Mouse (Mus musculus) ZHBTc4 (cell line): Measurements from ENCODE around the gene Cdc73.
"Not testable (repeated sequence)": the region's sequence is repeated elsewhere in the genome, so short reads cannot be mapped to it uniquely, and the experiment has no call there.

Experiments
- DNase-seq: peaks from one replicate; pipeline ENCODE4 v3.0.0-alpha.2; 2011; ENCODE audit warnings: low read depth, low spot score

The Cdc73 gene

GRCm38 (mm10) chr1:143702741-143703262, at the start of gene Cdc73:
Cdc73 (minus strand) TSS chr1:143702893.
- peak; percentile 89 for DNase-seq

- DNase-seq = peak; percentile 61
These were observed 43.2 kb upstream of the Cdc73 start for GRCm38 (mm10) chr1:143745871-143746270.

- no peak for DNase-seq
These were observed 39.5 kb upstream of the Cdc73 start for GRCm38 (mm10) chr1:143742186-143742585.

- DNase-seq = no peak
These were observed 38.6 kb upstream of the Cdc73 start for GRCm38 (mm10) chr1:143741331-143741730.

- no peak for DNase-seq
These were observed 37.9 kb upstream of the Cdc73 start for GRCm38 (mm10) chr1:143740581-143740980.

GRCm38 (mm10) chr1:143739361-143740350, 37.0 kb upstream of the Cdc73 start:
- DNase-seq = peak; percentile 89

- DNase-seq = no peak
These were observed 36.1 kb upstream of the Cdc73 start for GRCm38 (mm10) chr1:143738811-143739210.

- peak; percentile 77 for DNase-seq
These were observed 31.3 kb upstream of the Cdc73 start for GRCm38 (mm10) chr1:143733914-143734410.

GRCm38 (mm10) chr1:143731691-143732090, 29.0 kb upstream of the Cdc73 start:
- peak; percentile 92 for DNase-seq

GRCm38 (mm10) chr1:143730899-143731298, 28.2 kb upstream of the Cdc73 start:
- peak; percentile 90 for DNase-seq

- no peak for DNase-seq
These were observed 25.2 kb upstream of the Cdc73 start for GRCm38 (mm10) chr1:143727701-143728445.

- no peak for DNase-seq
These were observed 21.9 kb upstream of the Cdc73 start for GRCm38 (mm10) chr1:143724456-143725064.

- not testable (repeated sequence) for DNase-seq
These were observed 13.3 kb upstream of the Cdc73 start, which contains the start of gene Glrx2 for GRCm38 (mm10) chr1:143716038-143716437. Glrx2 (plus strand) TSS chr1:143716338.

- DNase-seq = no peak
These were observed 7.9 kb upstream of the Cdc73 start for GRCm38 (mm10) chr1:143710627-143710976.

GRCm38 (mm10) chr1:143709966-143710626, 7.4 kb upstream of the Cdc73 start:
- DNase-seq = no peak

GRCm38 (mm10) chr1:143708361-143708760, 5.7 kb upstream of the Cdc73 start:
- DNase-seq = no peak

GRCm38 (mm10) chr1:143707006-143707405, 4.3 kb upstream of the Cdc73 start:
- DNase-seq = no peak

GRCm38 (mm10) chr1:143702141-143702740, 452 bp downstream of the Cdc73 start:
- DNase-seq = peak; percentile 59

- no peak for DNase-seq
These were observed 957 bp downstream of the Cdc73 start for GRCm38 (mm10) chr1:143701736-143702135.

GRCm38 (mm10) chr1:143684849-143685248, 17.8 kb downstream of the Cdc73 start:
- no peak for DNase-seq

GRCm38 (mm10) chr1:143681108-143681507, 21.6 kb downstream of the Cdc73 start:
- no peak for DNase-seq
